Mouse (Mus musculus) right cerebral cortex, postnatal 25 days (tissue): ENCODE results near the gene Cep170b.

Experiments
- DNase-seq: peaks from one replicate; pipeline ENCODE4 v3.0.0; 2022

The Cep170b gene

GRCm38 (mm10) chr12:112702374-112703320, 17.6 kb upstream of the Cep170b start:
- no peak for DNase-seq

GRCm38 (mm10) chr12:112706704-112707572, 13.3 kb upstream of the Cep170b start:
- peak; percentile 85 for DNase-seq

GRCm38 (mm10) chr12:112707573-112707869, 12.7 kb upstream of the Cep170b start:
- DNase-seq: no peak

- DNase-seq: no peak
Observed at GRCm38 (mm10) chr12:112713984-112714383, 6.3 kb upstream of the Cep170b start.

GRCm38 (mm10) chr12:112717140-112717539, 3.1 kb upstream of the Cep170b start:
- DNase-seq: no peak

- no peak for DNase-seq
Observed at GRCm38 (mm10) chr12:112718995-112719394, 1.3 kb upstream of the Cep170b start.

GRCm38 (mm10) chr12:112720890-112721423, 702 bp downstream of the Cep170b start:
- DNase-seq: no peak

GRCm38 (mm10) chr12:112721424-112722239, 1.4 kb downstream of the Cep170b start:
- peak; percentile 51 for DNase-seq

GRCm38 (mm10) chr12:112722240-112723027, 2.2 kb downstream of the Cep170b start:
- peak; percentile 57 for DNase-seq

- DNase-seq: no peak
Observed at GRCm38 (mm10) chr12:112723028-112723330, 2.7 kb downstream of the Cep170b start.

- DNase-seq: no peak
Observed at GRCm38 (mm10) chr12:112723445-112723844, 3.2 kb downstream of the Cep170b start.

GRCm38 (mm10) chr12:112724077-112724805, 4.0 kb downstream of the Cep170b start:
- peak; percentile 57 for DNase-seq

GRCm38 (mm10) chr12:112727801-112728200, 7.5 kb downstream of the Cep170b start:
- no peak for DNase-seq

- DNase-seq: no peak
Observed at GRCm38 (mm10) chr12:112730808-112731207, 10.6 kb downstream of the Cep170b start.

GRCm38 (mm10) chr12:112732591-112732990, 12.3 kb downstream of the Cep170b start:
- no peak for DNase-seq

- no peak for DNase-seq
Observed at GRCm38 (mm10) chr12:112734108-112734820, 14.0 kb downstream of the Cep170b start.

- no peak for DNase-seq
Observed at GRCm38 (mm10) chr12:112734881-112735655, 14.8 kb downstream of the Cep170b start.

- no peak for DNase-seq
Observed at GRCm38 (mm10) chr12:112735896-112736635, 15.8 kb downstream of the Cep170b start.

GRCm38 (mm10) chr12:112736636-112736925, 16.3 kb downstream of the Cep170b start:
- no peak for DNase-seq
